Mouse (Mus musculus) stomach, postnatal 0 days (tissue): ENCODE data around the gene Rai2. TPM values are rescaled to one million over a fixed set of nuclear protein-coding genes. Genes with fewer than 3 reads are reported as not detected.

ENCODE experiments used
- ATAC-seq: fragments of 200-750 bp; cut with Nextera tagmentation; 2 replicates; pipeline ENCODE4 v1.8.0; 2017; ENCODE audit not compliant: low FRiP score, low TSS enrichment
- DNase-seq: peaks from one replicate; pipeline ENCODE4 v3.0.0-alpha.2; 2016; ENCODE audit warnings: low spot score
- H3K27ac ChIP-seq: fragments of 300-500 bp; sonication (generic); replicated peaks from 2 replicates; pipeline ENCODE4 v1.5.1; 2014; ENCODE audit warnings: mild to moderate bottlenecking, control low read depth
- H3K27me3 ChIP-seq: fragments of 300-500 bp; sonication (generic); 2 replicates; pipeline ENCODE4 v1.6.1; 2014; ENCODE audit warnings: low read length; ENCODE audit not compliant: control insufficient read depth, insufficient read depth
- H3K36me3 ChIP-seq: fragments of 300-500 bp; sonication (generic); 2 replicates; pipeline ENCODE4 v1.6.1; 2014; ENCODE audit warnings: low read length, mixed read lengths; ENCODE audit not compliant: control insufficient read depth, insufficient read depth
- H3K4me1 ChIP-seq: fragments of 300-500 bp; sonication (generic); replicated peaks from 2 replicates; pipeline ENCODE4 v1.6.1; 2014; ENCODE audit warnings: antibody characterized with exemption; ENCODE audit not compliant: control insufficient read depth, insufficient read depth
- H3K4me2 ChIP-seq: fragments of 300-500 bp; sonication (generic); replicated peaks from 2 replicates; pipeline ENCODE4 v1.6.1; 2014; ENCODE audit warnings: low read depth, mild to moderate bottlenecking, control low read depth, moderate library complexity
- H3K4me3 ChIP-seq: fragments of 300-500 bp; sonication (generic); 2 replicates; pipeline ENCODE4 v1.5.1; 2014; ENCODE audit warnings: low read depth, low read length, control low read depth
- H3K9ac ChIP-seq: fragments of 300-500 bp; sonication (generic); 2 replicates; pipeline ENCODE4 v1.6.1; 2014; ENCODE audit warnings: mild to moderate bottlenecking, low read length, control low read depth, mixed read lengths
- H3K9me3 ChIP-seq: fragments of 300-500 bp; sonication (generic); 2 replicates; pipeline ENCODE4 v1.6.1; 2016; ENCODE audit warnings: low read length; ENCODE audit not compliant: control insufficient read depth
- CTCF ChIP-seq: IDR thresholded peaks from 2 replicates; pipeline ENCODE4 v1.5.1; 2016; ENCODE audit warnings: antibody characterized with exemption, low read depth, mild to moderate bottlenecking, moderate library complexity
- EP300 ChIP-seq: optimal IDR thresholded peaks from 2 replicates; pipeline ENCODE3; 2016; ENCODE audit warnings: antibody characterized with exemption
- WGBS: fragments of 180-500 bp; shearing (Covaris S2); extraction: QIAGEN DNeasy Blood & Tissue Kit; methylation state at CpG from one replicate; pipeline ENCODE4 v1.1.7; 2014; 5-methylcytosine and 5-hydroxymethylcytosine counted together
- polyA plus RNA-seq: library from polyadenylated mRNA; unstranded; fragments of >200 nt; fragmentation: Nextera tagmentation; extraction: Ambion mirVana; gene quantifications from 2 replicates; pipeline ENCODE4 v1.2.1, GENCODE M21; 2015

Gene Rai2
- polyA plus RNA-seq, 1 experiment from 2014 or later = 4.6 TPM

- H3K4me3 ChIP-seq = no peak overlapping the region
- no peaks in the 10 kb centered on the region for H3K9me3 ChIP-seq
- no peaks in the 10 kb centered on the region for H3K36me3 ChIP-seq
- H3K4me2 ChIP-seq = no peak overlapping the region
- H3K9ac ChIP-seq = no peak overlapping the region
- ATAC-seq (no peak), DNase-seq (no peak)
- no peaks in the 10 kb centered on the region for H3K4me1 ChIP-seq
- TF ChIP-seq CTCF = no peak
- no peak for TF ChIP-seq EP300
- H3K27ac ChIP-seq = no peak overlapping the region
- WGBS = 70% methylated on average over 12 of the region's 12 CpGs
- H3K27me3 ChIP-seq = no peaks in the 10 kb centered on the region
Observed at GRCm38 (mm10) chrX:161733581-161734309, 16.9 kb downstream of the Rai2 start.

GRCm38 (mm10) chrX:161734310-161734676 lies 17.4 kb downstream of the Rai2 start:
- WGBS = 52% methylated on average over 4 of the region's 4 CpGs
- TF ChIP-seq CTCF (no peak), EP300 (no peak)

GRCm38 (mm10) chrX:161739374-161739773 lies 22.5 kb downstream of the Rai2 start:
- Histone ChIP-seq H3K9ac (no peak overlapping the region), H3K4me3 (no peak overlapping the region), H3K4me2 (no peak overlapping the region), H3K4me1 (no peaks in the 10 kb centered on the region), H3K27ac (no peak overlapping the region), H3K27me3 (no peaks in the 10 kb centered on the region), H3K9me3 (no peaks in the 10 kb centered on the region), H3K36me3 (no peaks in the 10 kb centered on the region)
- TF ChIP-seq EP300 (no peak), CTCF (no peak)
- 41% methylated on average over 1 of the region's 1 CpGs for WGBS
- DNase-seq = no peak
- no peak for ATAC-seq

More at GRCm38 (mm10) chrX:161734310-161734676, 17.4 kb downstream of the Rai2 start:
- Histone ChIP-seq H3K4me1 (no peaks in the 10 kb centered on the region), H3K27ac (no peak overlapping the region), H3K4me3 (no peak overlapping the region), H3K4me2 (no peak overlapping the region), H3K27me3 (no peaks in the 10 kb centered on the region), H3K36me3 (no peaks in the 10 kb centered on the region), H3K9ac (no peak overlapping the region), H3K9me3 (no peaks in the 10 kb centered on the region)
- DNase-seq = no peak
- ATAC-seq = no peak

GRCm38 (mm10) chrX:161743080-161743479 lies 26.2 kb downstream of the Rai2 start:
- no peak for TF ChIP-seq EP300
- TF ChIP-seq CTCF = peak; percentile 40; the same call in 1 of the 2 replicates
- no peaks in the 10 kb centered on the region for H3K36me3 ChIP-seq
- WGBS = 47% methylated on average over 3 of the region's 3 CpGs
- H3K4me3 ChIP-seq = no peak overlapping the region
- no peak overlapping the region for H3K4me2 ChIP-seq
- ATAC-seq (no peak), DNase-seq (no peak)
- H3K4me1 ChIP-seq = no peaks in the 10 kb centered on the region
- H3K9ac ChIP-seq = no peak overlapping the region
- no peak overlapping the region for H3K27ac ChIP-seq
- no peaks in the 10 kb centered on the region for H3K27me3 ChIP-seq
- no peaks in the 10 kb centered on the region for H3K9me3 ChIP-seq

- ATAC-seq = no peak
- no peak for TF ChIP-seq EP300
- no peak for TF ChIP-seq CTCF
Observed at GRCm38 (mm10) chrX:161745296-161745695, 28.4 kb downstream of the Rai2 start.

GRCm38 (mm10) chrX:161747337-161747736 lies 30.5 kb downstream of the Rai2 start:
- WGBS = 59% methylated on average over 2 of the region's 2 CpGs

More at GRCm38 (mm10) chrX:161745296-161745695, 28.4 kb downstream of the Rai2 start:
- Histone ChIP-seq H3K27ac (no peak overlapping the region), H3K4me3 (no peak overlapping the region), H3K27me3 (no peaks in the 10 kb centered on the region), H3K4me1 (no peaks in the 10 kb centered on the region), H3K4me2 (no peak overlapping the region), H3K36me3 (no peaks in the 10 kb centered on the region), H3K9me3 (no peaks in the 10 kb centered on the region), H3K9ac (no peak overlapping the region)
- DNase-seq = no peak
- WGBS = 69% methylated on average over 3 of the region's 3 CpGs

More at GRCm38 (mm10) chrX:161747337-161747736, 30.5 kb downstream of the Rai2 start:
- Histone ChIP-seq H3K4me3 (no peak overlapping the region), H3K36me3 (no peaks in the 10 kb centered on the region), H3K27ac (no peak overlapping the region), H3K27me3 (no peaks in the 10 kb centered on the region), H3K4me2 (no peak overlapping the region), H3K9ac (no peak overlapping the region), H3K4me1 (no peaks in the 10 kb centered on the region), H3K9me3 (no peaks in the 10 kb centered on the region)
- DNase-seq (no peak), ATAC-seq (no peak)
- TF ChIP-seq EP300 (no peak), CTCF (no peak)
